Mouse (Mus musculus): ENCODE results near the gene Ankrd27.
A peak's percentile ranks its signal among the peaks of the same experiment; 100 is the strongest.

DNA sequence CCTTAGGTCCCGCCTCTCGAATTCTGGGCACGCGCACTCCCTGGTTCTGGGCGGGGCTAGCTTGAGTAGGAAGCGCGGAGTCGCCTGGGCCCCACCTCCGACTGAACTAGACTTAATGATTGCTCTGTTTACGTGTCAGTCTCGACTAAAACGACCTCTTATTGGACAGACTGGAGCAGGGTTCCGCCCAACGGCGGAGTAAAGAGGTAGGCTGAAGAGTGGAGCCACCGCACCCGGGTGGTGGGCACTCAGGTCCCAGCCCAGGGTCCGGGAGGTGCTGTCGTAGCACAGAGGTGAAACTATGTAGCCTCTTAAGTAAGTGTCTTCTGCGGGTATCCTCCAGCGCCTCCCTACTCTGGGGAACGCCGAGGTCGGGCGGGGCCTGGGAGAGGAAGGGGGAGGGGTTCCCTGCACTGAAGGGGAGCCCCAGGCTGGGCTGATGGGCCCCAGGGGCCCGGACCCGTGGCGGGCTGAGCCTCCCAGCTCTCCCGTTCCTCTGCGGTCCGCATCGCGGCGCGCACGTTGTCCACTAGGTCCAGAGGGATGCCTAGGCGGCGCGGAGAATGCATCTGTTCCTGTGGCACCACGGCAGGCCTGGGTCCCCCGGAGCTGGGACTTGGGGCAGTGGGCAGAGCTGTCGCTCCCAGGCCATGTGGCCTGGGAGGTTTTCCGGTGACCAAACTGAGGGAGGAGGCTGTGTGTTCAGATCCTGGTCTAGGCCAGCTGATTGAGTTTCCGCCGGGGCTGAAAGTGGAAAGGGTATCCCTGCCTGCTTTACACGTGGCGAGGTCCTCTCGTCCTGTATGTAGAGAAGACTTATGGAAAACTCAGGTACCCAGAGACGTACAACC lies at the start of gene Ankrd27:
- peak; percentile 62; the same call in 1 of the 2 replicates for TF ChIP-seq POLR2A (IDR thresholded peaks at IDR 0.05; ENCODE audit: extremely low read depth, insufficient read depth, low read length)
- no peak for TF ChIP-seq CTCF (IDR thresholded peaks at IDR 0.05; ENCODE audit: low read depth, low read length)

Data from liver, adult 2 months (tissue).